Mouse (Mus musculus): ENCODE results near the gene Kcnj9. TPM values are rescaled to one million over a fixed set of nuclear protein-coding genes. Genes with fewer than 3 reads are reported as not detected.

Gene Kcnj9
- polyA plus RNA-seq, 1 experiment, result 0.01 TPM

- H3K36me3 ChIP-seq (ENCODE audit: control insufficient read depth, insufficient read depth), result no peaks in the 10 kb centered on the region
- no peaks in the 10 kb centered on the region for H3K79me2 ChIP-seq (ENCODE audit: control insufficient read depth, insufficient read depth)
- H3ac ChIP-seq (ENCODE audit: control insufficient read depth, insufficient read length), result no peak overlapping the region
- H3K4me2 ChIP-seq (ENCODE audit: low read depth), result no peak overlapping the region
- TF ChIP-seq USF1 (IDR thresholded peaks at IDR 0.05; ENCODE audit: low read depth), result no peak
- no peak for TF ChIP-seq SRF (IDR thresholded peaks at IDR 0.05; ENCODE audit: control insufficient read depth, insufficient read length, low read depth)
- TF ChIP-seq POLR2AphosphoS2 (IDR thresholded peaks at IDR 0.05; ENCODE audit: insufficient read length, low read depth), result no peak
- no peak for TF ChIP-seq TCF3 (IDR thresholded peaks at IDR 0.05; ENCODE audit: insufficient read length, low read depth)
- TF ChIP-seq MYOD1 (IDR thresholded peaks at IDR 0.05; ENCODE audit: control insufficient read depth in 1 of 3, insufficient read length in 2 of 3, low read depth in 2 of 3), result no peak
- no peak for TF ChIP-seq REST (IDR thresholded peaks at IDR 0.05; ENCODE audit: insufficient read depth, insufficient read length)
- no peak for TF ChIP-seq CEBPB (IDR thresholded peaks at IDR 0.05; ENCODE audit: insufficient read depth, poor library complexity, severe bottlenecking)
- TF ChIP-seq E2F4 (IDR thresholded peaks at IDR 0.05; ENCODE audit: insufficient read depth), result no peak
- TF ChIP-seq MAX (IDR thresholded peaks at IDR 0.05; ENCODE audit: low read depth), result no peak
- no peak for TF ChIP-seq MYOG (IDR thresholded peaks at IDR 0.05; ENCODE audit: control insufficient read depth in 1 of 3, insufficient read depth in 1 of 3, insufficient read length in 2 of 3, low read depth in 2 of 3)
- H3K27me3 ChIP-seq (ENCODE audit: control insufficient read depth, insufficient read depth, insufficient read length), result no peaks in the 10 kb centered on the region
- H3K4me3 ChIP-seq, result no peak overlapping the region
Measured at GRCm38 (mm10) chr1:172319346-172319745, 9.8 kb downstream of the Kcnj9 start.

- Histone ChIP-seq H3K4me3 (no peak overlapping the region), H3K79me2 (ENCODE audit: control insufficient read depth, insufficient read depth) (no peaks in the 10 kb centered on the region), H3K4me2 (ENCODE audit: low read depth) (no peak overlapping the region), H3K36me3 (ENCODE audit: control insufficient read depth, insufficient read depth) (no peaks in the 10 kb centered on the region), H3K27me3 (ENCODE audit: control insufficient read depth, insufficient read depth, insufficient read length) (no peaks in the 10 kb centered on the region), H3ac (ENCODE audit: control insufficient read depth, insufficient read length) (no peak overlapping the region)
- TF ChIP-seq CEBPB (IDR thresholded peaks at IDR 0.05; ENCODE audit: insufficient read depth, poor library complexity, severe bottlenecking) (no peak), MYOG (IDR thresholded peaks at IDR 0.05; ENCODE audit: control insufficient read depth in 1 of 3, insufficient read depth in 1 of 3, insufficient read length in 2 of 3, low read depth in 2 of 3) (no peak), SRF (IDR thresholded peaks at IDR 0.05; ENCODE audit: control insufficient read depth, insufficient read length, low read depth) (no peak), TCF12 (IDR thresholded peaks at IDR 0.05; ENCODE audit: insufficient read depth, poor library complexity, severe bottlenecking) (no peak), MYOD1 (IDR thresholded peaks at IDR 0.05; ENCODE audit: control insufficient read depth in 1 of 3, insufficient read length in 2 of 3, low read depth in 2 of 3) (no peak), POLR2AphosphoS2 (IDR thresholded peaks at IDR 0.05; ENCODE audit: insufficient read length, low read depth) (no peak), E2F4 (IDR thresholded peaks at IDR 0.05; ENCODE audit: insufficient read depth) (no peak), USF1 (IDR thresholded peaks at IDR 0.05; ENCODE audit: low read depth) (no peak), TCF3 (IDR thresholded peaks at IDR 0.05; ENCODE audit: insufficient read length, low read depth) (no peak), MAX (IDR thresholded peaks at IDR 0.05; ENCODE audit: low read depth) (no peak), REST (IDR thresholded peaks at IDR 0.05; ENCODE audit: insufficient read depth, insufficient read length) (no peak), POLR2A (IDR thresholded peaks at IDR 0.05; ENCODE audit: insufficient read length, low read depth) (no peak)
Measured at GRCm38 (mm10) chr1:172318424-172319035, 10.6 kb downstream of the Kcnj9 start.

- Histone ChIP-seq H3K4me3 (no peak overlapping the region), H3K4me2 (ENCODE audit: low read depth) (no peak overlapping the region), H3K27me3 (ENCODE audit: control insufficient read depth, insufficient read depth, insufficient read length) (no peaks in the 10 kb centered on the region), H3ac (ENCODE audit: control insufficient read depth, insufficient read length) (no peak overlapping the region), H3K36me3 (ENCODE audit: control insufficient read depth, insufficient read depth) (no peaks in the 10 kb centered on the region), H3K79me2 (ENCODE audit: control insufficient read depth, insufficient read depth) (no peaks in the 10 kb centered on the region)
- no peak for TF ChIP-seq E2F4 (IDR thresholded peaks at IDR 0.05; ENCODE audit: insufficient read depth)
- TF ChIP-seq REST (IDR thresholded peaks at IDR 0.05; ENCODE audit: insufficient read depth, insufficient read length), result no peak
- TF ChIP-seq POLR2A (IDR thresholded peaks at IDR 0.05; ENCODE audit: insufficient read length, low read depth), result no peak
- no peak for TF ChIP-seq TCF12 (IDR thresholded peaks at IDR 0.05; ENCODE audit: insufficient read depth, poor library complexity, severe bottlenecking)
- TF ChIP-seq MYOG (IDR thresholded peaks at IDR 0.05; ENCODE audit: control insufficient read depth in 1 of 3, insufficient read depth in 1 of 3, insufficient read length in 2 of 3, low read depth in 2 of 3), result no peak
- no peak for TF ChIP-seq MAX (IDR thresholded peaks at IDR 0.05; ENCODE audit: low read depth)
- no peak for TF ChIP-seq USF1 (IDR thresholded peaks at IDR 0.05; ENCODE audit: low read depth)
- no peak for TF ChIP-seq SRF (IDR thresholded peaks at IDR 0.05; ENCODE audit: control insufficient read depth, insufficient read length, low read depth)
- TF ChIP-seq MYOD1 (IDR thresholded peaks at IDR 0.05; ENCODE audit: control insufficient read depth in 1 of 3, insufficient read length in 2 of 3, low read depth in 2 of 3), result no peak
- no peak for TF ChIP-seq TCF3 (IDR thresholded peaks at IDR 0.05; ENCODE audit: insufficient read length, low read depth)
- TF ChIP-seq CEBPB (IDR thresholded peaks at IDR 0.05; ENCODE audit: insufficient read depth, poor library complexity, severe bottlenecking), result no peak
- no peak for TF ChIP-seq POLR2AphosphoS2 (IDR thresholded peaks at IDR 0.05; ENCODE audit: insufficient read length, low read depth)
Measured at GRCm38 (mm10) chr1:172317946-172318345, 11.2 kb downstream of the Kcnj9 start.

GRCm38 (mm10) chr1:172317431-172317830, 11.7 kb downstream of the Kcnj9 start:
- Histone ChIP-seq H3K79me2 (ENCODE audit: control insufficient read depth, insufficient read depth) (no peaks in the 10 kb centered on the region), H3K4me3 (no peak overlapping the region), H3K4me2 (ENCODE audit: low read depth) (no peak overlapping the region), H3K36me3 (ENCODE audit: control insufficient read depth, insufficient read depth) (no peaks in the 10 kb centered on the region), H3K27me3 (ENCODE audit: control insufficient read depth, insufficient read depth, insufficient read length) (no peaks in the 10 kb centered on the region), H3ac (ENCODE audit: control insufficient read depth, insufficient read length) (no peak overlapping the region)
- no peak for TF ChIP-seq TCF3 (IDR thresholded peaks at IDR 0.05; ENCODE audit: insufficient read length, low read depth)
- TF ChIP-seq TCF12 (IDR thresholded peaks at IDR 0.05; ENCODE audit: insufficient read depth, poor library complexity, severe bottlenecking), result no peak
- no peak for TF ChIP-seq CEBPB (IDR thresholded peaks at IDR 0.05; ENCODE audit: insufficient read depth, poor library complexity, severe bottlenecking)
- no peak for TF ChIP-seq POLR2A (IDR thresholded peaks at IDR 0.05; ENCODE audit: insufficient read length, low read depth)
- TF ChIP-seq MYOD1 (IDR thresholded peaks at IDR 0.05; ENCODE audit: control insufficient read depth in 1 of 3, insufficient read length in 2 of 3, low read depth in 2 of 3), result no peak
- TF ChIP-seq MAX (IDR thresholded peaks at IDR 0.05; ENCODE audit: low read depth), result no peak
- no peak for TF ChIP-seq MYOG (IDR thresholded peaks at IDR 0.05; ENCODE audit: control insufficient read depth in 1 of 3, insufficient read depth in 1 of 3, insufficient read length in 2 of 3, low read depth in 2 of 3)
- TF ChIP-seq E2F4 (IDR thresholded peaks at IDR 0.05; ENCODE audit: insufficient read depth), result no peak
- TF ChIP-seq USF1 (IDR thresholded peaks at IDR 0.05; ENCODE audit: low read depth), result no peak
- no peak for TF ChIP-seq SRF (IDR thresholded peaks at IDR 0.05; ENCODE audit: control insufficient read depth, insufficient read length, low read depth)
- TF ChIP-seq POLR2AphosphoS2 (IDR thresholded peaks at IDR 0.05; ENCODE audit: insufficient read length, low read depth), result no peak
- no peak for TF ChIP-seq REST (IDR thresholded peaks at IDR 0.05; ENCODE audit: insufficient read depth, insufficient read length)

Data from myocyte (in vitro differentiated cells).